Mouse (Mus musculus) cerebellum, adult 18-20 months (tissue): ENCODE results near the gene Rngtt.

Experiments
- DNase-seq, 2 experiments: peaks; one replicate each; pipeline ENCODE4 v3.0.0; 2021

Gene Rngtt

GRCm38 (mm10) chr4:33523774-33524173 lies 213.7 kb downstream of the Rngtt start:
- DNase-seq: peak in 1 of 2 experiments; percentile 27

- DNase-seq: peak; percentile 95
These were observed 214.5 kb downstream of the Rngtt start for GRCm38 (mm10) chr4:33524481-33525141.

- DNase-seq: no peak
These were observed 215.2 kb downstream of the Rngtt start for GRCm38 (mm10) chr4:33525272-33525671.

DNA sequence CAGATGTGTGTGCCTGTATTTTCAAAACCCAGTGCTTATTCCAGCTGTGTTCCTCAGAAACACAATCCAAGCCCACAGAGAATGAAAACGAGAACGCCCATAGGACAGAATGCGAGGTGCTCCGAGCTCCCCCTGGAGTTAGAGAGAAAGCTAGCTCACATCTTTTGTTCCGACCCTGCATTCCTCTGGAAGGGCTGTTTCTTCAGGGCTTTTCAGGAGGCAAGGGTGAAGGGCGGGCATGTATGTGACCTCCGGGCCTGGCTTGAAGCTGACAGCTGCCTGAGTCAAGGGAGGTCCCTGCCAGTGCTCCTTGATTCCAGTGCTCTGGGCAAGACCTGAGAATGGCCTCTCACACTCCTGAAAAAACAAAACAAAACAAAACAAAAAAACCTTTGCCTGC lies 216.0 kb downstream of the Rngtt start:
- peak in 1 of 2 experiments; percentile 22 for DNase-seq

DNA sequence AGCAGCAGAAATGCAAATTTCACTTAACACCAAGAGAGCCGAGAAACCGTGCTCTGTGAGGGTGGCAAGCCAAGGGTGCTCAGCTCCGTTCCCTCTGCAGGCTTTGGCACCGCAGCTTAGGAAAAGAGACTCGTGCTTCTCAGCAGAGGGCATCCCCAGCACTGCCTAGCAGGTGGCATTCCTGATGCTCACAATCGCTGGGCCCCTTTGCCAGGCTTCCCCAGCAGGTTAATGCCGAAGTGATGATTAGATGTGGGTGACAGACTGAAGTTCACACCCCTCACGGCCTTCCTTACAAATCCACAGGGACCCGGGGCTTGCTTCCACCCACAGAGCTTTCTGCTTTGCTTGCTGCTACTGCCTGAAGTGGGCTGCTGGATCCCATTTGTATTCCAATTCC lies 216.6 kb downstream of the Rngtt start:
- peak in 1 of 2 experiments; percentile 43 for DNase-seq

GRCm38 (mm10) chr4:33532596-33532995 lies 222.5 kb downstream of the Rngtt start:
- DNase-seq: no peak

DNA sequence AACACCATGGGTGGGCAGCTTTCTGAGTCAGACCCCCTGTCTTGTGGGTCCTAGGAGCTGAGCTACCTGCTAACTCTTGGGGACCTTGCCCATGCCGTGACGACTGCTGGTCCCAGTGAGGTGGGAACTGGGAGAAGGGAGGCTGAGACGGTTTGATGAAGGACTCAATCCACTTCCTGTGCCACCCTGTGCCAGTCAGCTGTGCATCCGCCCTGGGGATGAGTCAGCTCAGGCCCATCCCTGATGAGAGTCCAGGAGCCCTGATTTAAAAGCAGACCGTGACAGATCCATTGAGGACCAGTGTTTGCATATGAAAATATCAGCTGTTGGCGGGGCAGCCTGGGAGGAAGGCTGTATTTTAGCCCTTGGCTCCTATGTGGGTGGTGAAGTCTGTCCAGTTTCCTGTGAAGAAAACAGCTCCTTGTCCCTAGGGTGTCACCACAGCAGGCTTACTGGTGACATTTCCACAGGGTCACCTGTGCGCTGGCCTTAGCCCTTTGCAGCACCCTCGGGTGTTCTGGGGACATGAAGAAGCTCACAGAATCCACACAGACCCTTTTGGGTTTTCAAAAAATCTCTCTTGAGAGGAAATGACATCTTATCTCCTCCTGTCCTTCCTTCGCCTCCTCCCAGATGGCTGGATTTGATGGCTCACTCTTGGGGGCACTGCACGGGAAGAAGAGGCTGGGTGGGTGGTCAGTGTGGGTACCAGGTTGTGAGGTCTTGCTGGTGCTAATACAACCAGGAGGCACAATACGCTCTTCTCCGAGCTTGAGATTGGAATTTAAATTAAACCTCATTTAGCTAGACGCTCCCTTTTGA lies 234.9 kb downstream of the Rngtt start:
- DNase-seq: no peak

DNA sequence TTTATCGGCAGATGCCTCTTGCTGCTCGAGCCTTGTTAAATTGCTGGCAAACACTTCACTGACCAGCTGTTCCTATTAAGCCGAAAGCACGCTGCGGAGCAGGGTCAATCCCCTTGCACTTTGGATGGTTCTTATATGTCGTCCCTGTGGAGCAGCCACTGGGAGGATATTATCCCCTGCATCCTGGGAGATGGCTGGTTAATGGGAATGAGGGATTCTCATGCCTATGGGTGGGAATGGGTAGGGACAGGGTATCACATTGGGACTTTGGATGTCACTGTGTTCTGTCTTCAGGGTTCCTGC lies 235.4 kb downstream of the Rngtt start:
- no peak for DNase-seq

DNA sequence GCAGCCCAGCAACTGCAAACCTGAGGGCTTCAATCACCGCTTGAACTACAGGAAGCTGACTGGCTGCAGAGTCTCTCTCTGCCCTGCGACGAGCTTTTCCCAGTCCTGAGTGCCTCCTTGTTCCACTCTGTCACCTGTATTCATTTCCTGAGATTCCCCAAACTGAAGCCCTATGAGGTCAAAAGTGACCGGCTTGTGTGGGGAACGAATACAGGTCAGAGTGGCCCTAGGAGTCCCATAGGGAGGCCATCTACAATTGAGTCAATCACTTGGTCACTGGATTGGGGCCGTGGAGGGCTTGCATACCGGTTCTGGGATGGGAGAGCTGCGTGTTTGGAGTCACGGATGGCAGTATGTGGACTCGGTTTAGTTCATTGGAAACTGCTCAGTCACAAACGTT lies 236.2 kb downstream of the Rngtt start:
- DNase-seq: no peak

GRCm38 (mm10) chr4:33547315-33547929 lies 237.3 kb downstream of the Rngtt start:
- DNase-seq: no peak

DNA sequence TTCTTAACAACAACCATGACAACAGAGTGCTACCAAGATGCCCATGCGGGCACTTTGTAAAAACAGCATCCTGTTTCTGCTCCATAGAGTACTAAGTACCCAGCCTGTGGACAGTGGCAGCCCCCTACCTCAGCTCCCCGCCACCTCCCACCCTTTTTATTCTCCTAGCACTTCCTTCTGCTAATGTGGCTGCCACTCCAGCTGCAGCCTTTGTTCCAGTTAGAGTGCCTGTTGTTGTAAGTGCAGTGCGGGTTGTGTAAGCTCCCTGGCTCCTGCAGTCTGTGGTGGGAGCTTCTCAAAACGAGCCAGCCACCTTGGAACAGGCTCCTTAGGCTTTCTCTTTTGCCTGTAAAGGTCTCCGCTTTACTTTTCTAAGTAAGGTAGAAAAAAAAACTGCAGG lies 239.5 kb downstream of the Rngtt start:
- no peak for DNase-seq
